Mouse (Mus musculus) spleen, adult 12 weeks (tissue): Measurements from ENCODE around the gene Sik3.

Experiments
- DNase-seq: peaks from one replicate; pipeline ENCODE4 v3.0.0; 2022; ENCODE audit warnings: low spot score

Gene Sik3

GRCm38 (mm10) chr9:46194809-46195208 lies 182.2 kb downstream of the Sik3 start:
- DNase-seq, result no peak

- DNase-seq, result no peak
Observed at GRCm38 (mm10) chr9:46196699-46197169, 184.1 kb downstream of the Sik3 start.

- no peak for DNase-seq
Observed at GRCm38 (mm10) chr9:46198461-46198860, 185.8 kb downstream of the Sik3 start.

GRCm38 (mm10) chr9:46198936-46199335 lies 186.3 kb downstream of the Sik3 start:
- DNase-seq, result no peak

- DNase-seq, result no peak
Observed at GRCm38 (mm10) chr9:46199609-46200008, 187.0 kb downstream of the Sik3 start.

GRCm38 (mm10) chr9:46206834-46207500 lies 194.3 kb downstream of the Sik3 start:
- no peak for DNase-seq

GRCm38 (mm10) chr9:46207501-46207869 lies 194.9 kb downstream of the Sik3 start:
- DNase-seq, result no peak

- DNase-seq, result no peak
Observed at GRCm38 (mm10) chr9:46208401-46208974, 195.9 kb downstream of the Sik3 start.

- no peak for DNase-seq
Observed at GRCm38 (mm10) chr9:46210473-46210872, 197.9 kb downstream of the Sik3 start.

GRCm38 (mm10) chr9:46214276-46214675 lies 201.7 kb downstream of the Sik3 start:
- no peak for DNase-seq

GRCm38 (mm10) chr9:46214946-46215337 lies 202.3 kb downstream of the Sik3 start:
- no peak for DNase-seq

- DNase-seq, result no peak
Observed at GRCm38 (mm10) chr9:46215338-46216322, 203.0 kb downstream of the Sik3 start.

- no peak for DNase-seq
Observed at GRCm38 (mm10) chr9:46216744-46217470, 204.3 kb downstream of the Sik3 start.

- DNase-seq, result no peak
Observed at GRCm38 (mm10) chr9:46218176-46218575, 205.6 kb downstream of the Sik3 start.

- no peak for DNase-seq
Observed at GRCm38 (mm10) chr9:46223090-46223489, 210.5 kb downstream of the Sik3 start.

GRCm38 (mm10) chr9:46224101-46224500 lies 211.5 kb downstream of the Sik3 start:
- DNase-seq, result no peak

- DNase-seq, result no peak
Observed at GRCm38 (mm10) chr9:46224945-46225660, 212.5 kb downstream of the Sik3 start.

- no peak for DNase-seq
Observed at GRCm38 (mm10) chr9:46227064-46227614, 214.5 kb downstream of the Sik3 start.

GRCm38 (mm10) chr9:46228491-46228890 lies 215.9 kb downstream of the Sik3 start, which contains the start of gene Apoa1:
Gene Apoa1, plus strand, starts transcription at chr9:46228580.
- no peak for DNase-seq

GRCm38 (mm10) chr9:46229573-46230449 lies 217.2 kb downstream of the Sik3 start:
- DNase-seq, result peak; percentile 8
